Mouse (Mus musculus): Measurements from ENCODE around the gene Ppara. TPM values are rescaled to one million over a fixed set of nuclear protein-coding genes. Genes with fewer than 3 reads are reported as not detected.

Ppara gene
- polyA plus RNA-seq, 1 experiment from 2014 or later: 1.3 TPM

MicroRNA genes within 50 kb of the gene (microRNA counts, 519-probe panel; counts per million panel counts)
- microRNA mmu-let-7b (4,452 counts per million, percentile 94 among the panel's probes with 10 or more counts), microRNA mmu-let-7c (5,059 counts per million, percentile 99 among the panel's probes with 10 or more counts)

Small RNA genes lying within 50 kb of the gene (microRNA-seq; reads per million reads assigned to microRNA genes)
- gene Mirlet7b (4,262 reads per million, percentile 91 among the genes with 10 or more reads in this experiment), gene Mirlet7c-2 (554 reads per million, percentile 73 among the genes with 10 or more reads in this experiment)

Other genes starting within 250 kb of the Ppara start
- not detected in 2 replicates for gene 7530416G11Rik, start 231.8 kb upstream of the Ppara start, polyA plus RNA-seq (2015; fragmentation: Nextera tagmentation; extraction: Ambion mirVana)
- gene Wnt7b, start 152.5 kb upstream of the Ppara start, polyA plus RNA-seq (2015; fragmentation: Nextera tagmentation; extraction: Ambion mirVana): 33.2 and 35.0 TPM in 2 replicates
- gene Cdpf1, start 76.7 kb downstream of the Ppara start, polyA plus RNA-seq (2015; fragmentation: Nextera tagmentation; extraction: Ambion mirVana): 21.3 and 25.6 TPM in 2 replicates
- gene Pkdrej, start 86.8 kb downstream of the Ppara start, polyA plus RNA-seq (2015; fragmentation: Nextera tagmentation; extraction: Ambion mirVana): 0.05 and 0.10 TPM in 2 replicates
- gene Ttc38, start 97.3 kb downstream of the Ppara start, polyA plus RNA-seq (2015; fragmentation: Nextera tagmentation; extraction: Ambion mirVana): 3.3 and 3.6 TPM in 2 replicates
- gene Gtse1, start 124.8 kb downstream of the Ppara start, polyA plus RNA-seq (2015; fragmentation: Nextera tagmentation; extraction: Ambion mirVana): 4.2 and 5.3 TPM in 2 replicates
- gene Trmu, start 144.3 kb downstream of the Ppara start, polyA plus RNA-seq (2015; fragmentation: Nextera tagmentation; extraction: Ambion mirVana): 58.8 and 63.4 TPM in 2 replicates

All from midbrain, embryonic 15.5 days (tissue).